Mouse (Mus musculus) G1E-ER4 (cell line): ENCODE measurements around the gene Elmo2. TPM values are rescaled to one million over a fixed set of nuclear protein-coding genes. Genes with fewer than 3 reads are reported as not detected.

Experiments
- GATA1 ChIP-seq: IDR thresholded peaks from one replicate; pipeline ENCODE4 v1.8.0; 2012; ENCODE audit warnings: low read length, inconsistent platforms
- polyA plus RNA-seq: library from polyadenylated mRNA; stranded (reverse); fragments of >175 nt; gene quantifications from 2 replicates; pipeline ENCODE4 v1.2.3, GENCODE M21; 2012

Elmo2 gene
- polyA plus RNA-seq, 1 experiment: 6.9 TPM

DNA sequence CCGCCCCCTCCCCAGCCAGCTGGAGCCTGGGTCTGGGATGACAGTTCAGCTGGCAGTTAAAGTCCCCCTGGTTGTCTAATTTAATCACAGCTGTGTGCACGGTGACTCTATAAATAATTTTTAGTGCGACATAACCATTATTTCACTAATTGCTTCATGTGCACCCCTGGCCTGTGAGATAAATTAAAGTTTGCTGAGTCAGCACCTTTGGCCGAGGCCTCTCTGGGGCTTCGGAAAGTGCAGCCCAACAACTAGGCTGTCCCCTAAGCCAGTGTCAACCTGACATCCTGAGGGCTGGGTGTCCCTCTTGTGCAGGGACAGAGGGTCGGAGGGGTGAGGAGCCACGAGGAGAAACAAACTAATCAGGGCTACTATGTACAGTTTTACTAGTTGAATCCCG lies 66.4 kb downstream of the Elmo2 start:
- TF ChIP-seq GATA1: no peak

- no peak for TF ChIP-seq GATA1
These were observed 68.0 kb downstream of the Elmo2 start for GRCm38 (mm10) chr2:165258321-165258720.

DNA sequence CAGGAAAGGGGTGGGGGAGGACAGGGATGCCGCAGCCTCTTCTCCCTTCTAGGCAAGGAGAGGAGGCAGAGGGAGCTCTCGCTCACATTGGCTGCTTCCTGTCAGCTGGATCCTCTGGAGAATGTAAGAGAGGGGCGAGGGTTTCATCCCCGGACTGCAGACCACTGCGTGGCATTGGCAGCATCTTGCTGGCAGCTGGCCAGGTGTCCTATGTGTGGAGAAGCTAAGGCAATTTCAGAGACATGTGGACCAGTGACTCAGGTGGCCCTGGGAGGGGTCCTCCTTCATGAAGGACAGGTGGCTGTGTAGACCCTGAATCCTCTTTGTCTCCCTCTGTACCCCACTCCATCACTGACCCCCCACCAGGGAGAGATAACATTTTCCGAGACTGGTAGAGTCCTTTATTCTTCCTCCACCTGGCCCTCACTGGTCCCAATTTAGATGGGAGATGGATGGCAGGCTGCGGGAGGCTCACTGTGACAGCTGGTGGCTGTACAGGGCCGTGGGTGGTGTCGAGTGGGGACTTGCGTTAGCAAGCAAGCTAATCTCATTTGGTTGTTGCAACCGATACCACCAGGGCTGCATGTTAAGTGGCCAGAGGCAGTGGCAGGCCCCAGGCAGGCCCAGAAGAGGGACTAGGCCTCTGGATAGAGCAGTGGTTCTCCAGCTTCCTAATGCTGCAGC lies 69.0 kb downstream of the Elmo2 start:
- no peak for TF ChIP-seq GATA1

DNA sequence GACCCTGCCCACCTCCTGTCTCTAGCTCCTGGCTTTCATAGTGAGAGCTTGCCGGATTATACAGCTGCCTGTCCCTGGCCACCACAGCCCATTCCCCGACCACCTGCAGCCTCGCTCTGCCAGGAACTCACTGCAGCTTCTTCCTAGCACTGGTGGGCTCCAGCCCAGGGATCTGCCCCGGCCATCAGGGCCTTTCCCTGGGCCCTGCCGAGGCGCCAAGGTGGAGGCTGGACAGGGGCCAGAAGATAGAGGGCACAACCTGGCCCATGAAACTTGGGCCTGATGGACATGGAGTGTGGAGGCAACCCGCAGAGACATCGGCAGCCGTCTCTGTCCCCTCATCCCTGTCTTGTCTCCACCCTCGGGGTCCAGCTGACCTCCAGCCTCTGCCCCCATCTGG lies 70.1 kb downstream of the Elmo2 start:
- TF ChIP-seq GATA1: no peak

GRCm38 (mm10) chr2:165253867-165254266 lies 72.4 kb downstream of the Elmo2 start:
- no peak for TF ChIP-seq GATA1

DNA sequence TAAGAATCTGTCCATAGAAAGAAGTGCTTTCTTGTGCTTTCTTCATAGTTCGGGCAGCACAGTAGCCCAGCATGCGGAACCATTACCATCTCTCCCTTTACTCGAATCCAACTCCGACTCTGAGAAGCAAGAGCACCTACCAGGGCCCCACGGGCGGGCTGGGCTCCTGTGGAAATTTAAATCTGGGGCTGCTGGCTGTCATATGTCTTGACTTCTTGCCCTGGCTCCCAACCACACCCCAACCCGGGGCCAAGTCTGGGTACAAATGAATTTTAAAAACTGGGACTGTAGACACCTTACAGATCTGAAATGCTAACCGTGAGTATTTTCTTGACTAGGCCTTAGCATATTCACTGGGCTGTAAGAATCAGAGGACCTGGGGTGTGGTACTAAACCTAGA lies 73.0 kb downstream of the Elmo2 start:
- TF ChIP-seq GATA1: no peak

- no peak for TF ChIP-seq GATA1
These were observed 73.5 kb downstream of the Elmo2 start for GRCm38 (mm10) chr2:165252801-165253200.

DNA sequence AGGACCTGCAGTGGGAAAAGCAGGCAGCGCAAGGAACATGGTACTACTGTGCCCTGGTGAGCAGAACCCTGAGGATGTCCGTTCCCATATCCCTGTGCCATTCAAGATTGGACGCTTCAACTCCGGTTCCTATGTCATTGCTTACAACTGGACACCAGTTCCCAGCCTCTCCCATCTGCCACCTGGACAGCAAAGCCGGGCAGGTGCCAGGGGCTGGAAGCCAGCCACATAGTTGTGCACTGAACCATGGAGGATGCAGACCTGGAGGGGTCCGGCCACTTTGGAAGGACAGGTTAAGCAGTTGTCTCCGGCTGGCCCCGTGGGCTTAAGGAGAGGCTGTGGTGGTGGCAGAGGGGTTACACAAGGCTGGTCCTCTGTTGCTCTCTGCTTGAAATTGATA lies 73.9 kb downstream of the Elmo2 start:
- no peak for TF ChIP-seq GATA1

DNA sequence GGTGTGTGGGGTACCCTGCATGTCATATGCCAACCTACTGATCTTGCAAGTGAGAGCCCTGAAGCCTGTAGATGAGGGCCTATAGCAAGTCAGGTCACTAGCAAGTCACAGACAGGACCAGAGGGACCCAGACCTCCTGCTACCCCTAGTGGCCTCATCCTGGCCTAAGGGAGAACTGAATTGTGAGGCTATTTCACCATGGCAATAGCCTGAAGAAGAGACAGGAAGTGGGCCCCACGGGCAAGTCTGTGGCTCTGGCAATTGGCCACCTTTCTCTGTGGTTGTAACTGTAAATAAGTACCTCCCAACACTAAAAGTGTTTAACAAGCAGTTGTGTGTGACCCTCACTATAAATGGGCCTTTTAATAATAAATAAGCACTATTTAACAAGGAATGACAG lies 75.4 kb downstream of the Elmo2 start:
- no peak for TF ChIP-seq GATA1

GRCm38 (mm10) chr2:165248967-165249366 lies 77.3 kb downstream of the Elmo2 start:
- no peak for TF ChIP-seq GATA1

- TF ChIP-seq GATA1: no peak
These were observed 79.9 kb downstream of the Elmo2 start for GRCm38 (mm10) chr2:165246349-165246748.

- TF ChIP-seq GATA1: no peak
These were observed 83.1 kb downstream of the Elmo2 start for GRCm38 (mm10) chr2:165243122-165243720.

GRCm38 (mm10) chr2:165242575-165242974 lies 83.7 kb downstream of the Elmo2 start:
- no peak for TF ChIP-seq GATA1

- no peak for TF ChIP-seq GATA1
These were observed 84.5 kb downstream of the Elmo2 start for GRCm38 (mm10) chr2:165241786-165242185.

GRCm38 (mm10) chr2:165240371-165240770 lies 85.9 kb downstream of the Elmo2 start:
- TF ChIP-seq GATA1: no peak

DNA sequence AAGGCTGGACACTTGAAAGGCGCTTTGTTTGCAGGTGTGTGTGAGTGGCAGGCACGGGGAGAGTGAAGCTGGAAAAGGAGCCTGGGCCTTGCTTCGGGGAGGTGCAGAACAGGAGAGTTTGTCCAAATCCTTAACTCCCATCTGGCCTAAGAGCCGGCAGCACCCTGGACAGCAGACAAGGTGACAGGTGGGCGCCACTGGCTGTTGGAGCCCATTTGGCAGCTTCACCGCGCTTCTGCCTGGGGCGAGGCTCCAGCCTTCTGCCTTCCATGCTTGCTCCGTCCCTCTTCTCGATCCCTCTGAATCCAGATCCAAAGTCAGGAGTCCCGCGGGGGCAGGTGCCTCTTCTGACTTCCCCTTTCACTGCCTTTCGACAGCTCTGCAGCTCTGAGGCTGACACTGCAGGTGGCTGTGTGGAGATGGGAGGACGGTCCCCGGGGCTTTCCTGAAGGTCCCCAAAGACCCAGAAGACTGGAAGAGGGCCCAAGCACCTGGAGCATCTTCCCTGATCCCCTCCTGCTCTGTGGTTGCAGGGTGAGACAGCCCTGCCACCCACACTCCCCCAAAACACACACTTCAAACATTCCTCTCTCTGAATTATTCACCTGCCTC lies 86.6 kb downstream of the Elmo2 start:
- no peak for TF ChIP-seq GATA1
